Mouse (Mus musculus): ENCODE measurements around the gene Phox2b. TPM values are rescaled to one million over a fixed set of nuclear protein-coding genes. Genes with fewer than 3 reads are reported as not detected.

The Phox2b gene
- total RNA-seq (2021) = not detected
- long read RNA-seq, experiment 1 = 0 reads
- long read RNA-seq, experiment 2 = 0 reads

DNA sequence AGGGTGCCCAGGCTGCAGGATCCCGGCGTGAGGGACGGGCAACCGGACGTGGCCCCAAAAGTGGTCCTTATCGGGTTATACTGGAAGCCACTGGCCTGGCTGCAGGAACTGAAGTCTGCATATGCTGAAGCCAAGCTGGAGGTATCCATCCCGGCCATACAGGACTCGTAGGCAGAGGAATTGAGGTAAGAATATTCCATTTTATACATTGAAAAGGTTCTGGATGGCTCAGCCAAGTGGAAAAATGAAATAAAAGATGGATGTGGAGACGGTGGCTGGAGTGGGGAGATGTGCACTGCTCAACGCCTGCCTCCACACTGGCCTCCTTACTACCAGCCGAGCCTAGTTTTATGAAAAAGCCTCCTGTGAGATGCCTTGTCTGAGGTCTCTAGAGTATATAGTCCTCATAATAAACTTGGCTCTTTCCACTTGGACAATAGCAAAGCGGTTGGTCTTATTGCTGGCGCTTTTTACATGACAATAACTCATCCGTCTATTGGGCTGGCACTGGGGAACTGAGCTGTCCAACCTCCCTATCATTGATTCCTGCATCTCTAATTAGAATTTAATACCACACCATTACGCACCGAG, at the start of gene Phox2b:
Phox2b (minus strand) TSS at position 569 of the 591 bp plus-strand sequence.
- DNase-seq (ENCODE audit: low spot score in 2 of 2) = peak in 1 of 2 experiments; percentile 2

DNA sequence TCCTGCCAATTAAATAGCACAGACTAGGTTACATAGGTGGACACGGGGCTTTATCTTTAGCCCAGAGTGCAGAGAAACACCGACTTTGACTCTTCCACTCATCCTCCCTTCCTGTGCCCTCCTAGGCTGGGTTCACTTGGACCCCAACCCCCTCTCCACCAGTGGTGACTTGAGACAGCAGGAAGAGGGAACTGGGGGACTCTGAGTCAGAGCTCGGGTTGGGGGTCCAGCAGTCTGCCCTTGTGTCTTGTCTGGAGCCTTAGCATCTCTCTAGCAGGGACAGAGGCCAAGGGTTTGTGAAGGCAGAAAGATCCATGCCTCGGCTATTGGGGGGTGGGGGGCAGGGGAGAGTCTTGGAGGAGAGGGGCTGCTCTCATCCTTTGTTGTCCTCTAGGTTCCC, 43.5 kb upstream of the Phox2b start:
- no peak for DNase-seq (ENCODE audit: low spot score in 2 of 2)

DNA sequence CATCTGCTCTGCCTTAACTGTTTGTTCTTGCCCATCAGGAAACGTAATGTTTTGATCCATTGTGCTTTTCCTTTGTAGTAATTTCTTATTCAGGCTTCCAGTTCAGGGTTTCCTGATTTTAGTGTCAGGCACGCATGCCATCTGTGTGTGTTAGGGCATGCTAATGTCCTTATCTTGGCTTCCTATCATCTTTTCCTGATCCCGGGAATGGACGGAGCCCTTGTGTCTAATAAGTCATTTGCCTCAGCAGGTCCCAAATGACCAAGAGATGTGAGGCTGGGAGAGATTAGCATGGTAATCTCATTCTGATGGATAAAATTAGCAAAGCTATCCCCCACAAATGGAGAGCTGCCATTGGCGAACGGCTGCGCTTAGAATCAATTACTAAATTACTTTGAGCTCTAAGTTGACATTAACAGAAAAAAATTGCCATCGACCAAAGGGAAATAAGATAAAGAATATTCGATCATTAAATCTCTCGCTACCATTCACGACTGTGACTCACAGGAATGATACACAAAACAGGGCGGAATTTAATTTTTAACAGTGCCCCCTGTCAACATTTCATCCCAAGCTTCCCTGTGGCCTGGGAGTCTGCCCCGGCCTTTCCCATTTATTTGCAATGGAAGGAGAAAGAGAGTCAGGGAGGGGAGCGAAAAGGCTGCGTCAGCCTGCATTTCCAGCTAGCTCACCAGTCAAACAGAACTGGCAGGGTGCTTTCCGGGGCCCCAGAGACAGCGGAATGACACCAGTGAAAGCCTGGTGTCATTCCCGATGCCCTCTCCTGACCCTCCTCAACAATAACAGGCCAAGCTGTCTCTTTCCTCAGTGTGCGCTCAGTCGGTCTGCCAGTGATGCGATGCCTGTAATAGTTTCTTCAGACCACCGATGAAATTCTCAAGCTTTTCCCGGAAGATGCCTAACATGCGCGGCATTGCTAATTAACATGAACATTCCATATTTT, 40.2 kb upstream of the Phox2b start:
- DNase-seq (ENCODE audit: low spot score in 2 of 2) = no peak

DNA sequence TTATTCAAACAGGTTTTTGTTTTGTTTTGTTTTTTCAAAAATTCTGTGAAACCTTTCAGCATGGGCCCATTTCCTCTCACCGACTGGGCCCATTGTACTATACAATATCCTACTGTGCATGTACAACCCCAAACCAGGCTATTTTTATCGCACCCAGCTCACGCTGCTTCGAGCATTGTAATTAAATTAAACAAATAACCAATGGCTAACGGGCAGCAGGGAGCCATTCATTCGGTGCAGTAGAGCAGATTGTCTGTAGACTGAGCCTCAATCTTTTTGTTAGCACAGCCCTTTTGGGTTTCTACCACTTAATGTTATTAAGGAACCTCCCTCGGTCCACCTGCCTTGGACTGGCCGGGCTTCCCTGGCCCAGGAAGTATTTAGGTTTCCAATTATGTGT, 39.5 kb upstream of the Phox2b start:
- DNase-seq (ENCODE audit: low spot score in 2 of 2) = no peak

DNA sequence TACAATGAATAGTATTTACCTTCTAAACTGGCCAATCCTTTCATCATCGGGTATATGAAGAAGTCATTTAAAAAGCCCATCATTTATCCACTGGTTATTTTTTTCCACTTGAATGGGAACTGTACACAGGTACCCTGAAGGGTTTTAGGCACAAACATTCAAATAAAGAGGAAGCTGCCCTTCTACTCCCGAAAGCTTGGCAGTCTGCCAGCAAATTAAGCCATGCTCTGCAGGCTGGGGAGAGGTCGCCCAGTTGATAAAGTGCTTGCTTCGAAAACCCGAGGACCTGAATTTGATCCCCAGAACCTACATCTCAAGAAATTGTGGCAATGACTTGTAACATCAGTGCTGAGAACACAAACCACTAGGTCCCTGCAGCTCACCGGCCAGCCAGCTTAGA, 35.6 kb upstream of the Phox2b start:
- no peak for DNase-seq (ENCODE audit: low spot score in 2 of 2)

DNA sequence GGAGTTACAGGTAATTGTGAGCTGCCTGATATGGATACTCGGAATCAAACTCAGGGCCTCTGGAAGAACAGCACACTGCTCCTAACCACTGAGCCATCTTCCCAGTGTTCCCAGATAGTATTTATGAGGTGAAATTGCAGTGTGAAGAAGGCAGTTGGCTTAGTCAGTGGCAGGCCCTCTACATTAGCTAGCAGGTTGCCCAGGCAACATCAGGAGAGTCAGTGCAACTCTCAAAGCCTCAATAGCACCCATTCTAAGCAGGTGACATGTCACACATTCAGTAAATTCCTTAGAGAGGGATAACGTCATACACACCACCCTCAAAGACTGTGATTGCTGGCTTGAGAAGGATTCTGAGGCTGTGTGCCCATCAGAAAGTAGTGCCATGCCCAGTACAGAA, 32.6 kb upstream of the Phox2b start:
- no peak for DNase-seq (ENCODE audit: low spot score in 2 of 2)

DNA sequence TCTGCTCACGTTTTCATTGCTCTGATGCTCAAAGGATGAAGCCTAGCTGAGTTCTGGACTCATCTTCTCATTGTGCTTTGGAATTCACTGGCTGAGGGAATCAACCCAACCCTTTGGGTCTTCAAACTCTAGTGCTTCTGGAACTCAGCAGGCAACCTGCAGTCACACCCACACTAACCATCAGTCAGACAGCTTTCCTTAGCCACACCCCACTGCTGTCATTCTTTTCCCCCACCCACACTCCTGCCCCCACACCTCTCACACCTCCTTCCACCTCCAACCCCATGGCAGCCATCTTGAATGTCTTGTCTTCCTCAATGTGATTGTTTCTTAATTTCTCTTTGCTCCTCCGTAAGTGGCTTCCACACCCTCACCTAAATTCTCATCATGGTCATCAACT, 7.2 kb upstream of the Phox2b start:
- no peak for DNase-seq (ENCODE audit: low spot score in 2 of 2)

DNA sequence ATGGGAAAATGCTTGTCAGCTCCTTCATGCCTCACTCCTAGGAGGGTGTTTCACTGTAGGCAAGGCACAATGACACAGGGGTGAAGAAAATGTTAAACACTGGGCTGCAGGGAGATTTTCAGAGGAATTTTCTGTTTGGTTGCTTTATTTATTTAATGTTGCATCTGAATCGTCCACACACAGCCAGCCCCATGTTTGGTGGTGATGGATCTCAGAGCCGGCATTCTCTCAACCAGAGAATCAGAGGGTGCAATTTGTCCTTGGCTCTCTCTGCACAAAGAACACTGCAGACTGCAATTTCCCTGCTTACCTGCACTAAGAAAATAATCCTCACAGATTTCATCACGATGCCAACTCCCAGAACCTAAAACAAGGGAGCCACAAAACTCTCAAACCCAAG, 3.9 kb upstream of the Phox2b start:
- DNase-seq (ENCODE audit: low spot score in 2 of 2) = no peak

DNA sequence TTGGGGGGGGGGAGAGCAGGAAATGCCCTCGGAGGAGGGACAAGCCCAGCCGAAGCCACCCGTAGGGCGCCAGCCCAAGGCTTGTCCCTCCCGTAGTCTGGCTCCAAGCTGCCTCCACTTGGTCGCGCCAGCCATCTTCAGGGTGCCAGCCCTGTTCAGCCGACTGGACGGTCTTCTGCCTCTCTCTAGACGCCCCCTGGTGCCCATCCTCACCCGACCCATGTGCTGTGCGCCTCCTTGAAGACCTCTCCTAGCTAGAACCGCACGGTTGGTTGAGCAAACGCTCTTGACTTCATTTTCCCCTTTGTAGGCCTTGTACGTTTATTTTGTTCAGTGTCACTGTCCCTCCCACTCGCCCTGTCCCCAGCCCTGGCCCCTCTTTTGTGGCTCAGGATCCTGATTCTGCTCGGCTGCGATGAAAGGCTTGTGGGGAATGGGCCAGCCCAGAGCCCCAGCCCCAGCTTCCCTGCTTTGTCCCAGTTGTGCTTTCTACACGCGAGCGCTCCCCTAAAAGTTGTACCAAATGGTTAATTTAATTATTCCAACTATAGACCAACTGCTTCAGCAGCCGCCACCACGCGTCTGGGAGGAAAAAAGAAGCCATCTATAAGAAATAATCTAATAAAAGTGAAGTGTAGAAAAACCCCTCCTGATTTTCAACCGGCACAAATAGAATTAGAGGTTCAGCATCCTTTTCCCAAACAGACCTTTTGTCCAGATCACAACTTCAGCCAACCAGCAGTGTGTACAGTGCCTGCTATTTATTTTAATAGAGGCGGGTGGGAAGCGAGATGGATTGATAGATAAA, 2.9 kb upstream of the Phox2b start:
- DNase-seq (ENCODE audit: low spot score in 2 of 2) = peak in 1 of 2 experiments; percentile 1

DNA sequence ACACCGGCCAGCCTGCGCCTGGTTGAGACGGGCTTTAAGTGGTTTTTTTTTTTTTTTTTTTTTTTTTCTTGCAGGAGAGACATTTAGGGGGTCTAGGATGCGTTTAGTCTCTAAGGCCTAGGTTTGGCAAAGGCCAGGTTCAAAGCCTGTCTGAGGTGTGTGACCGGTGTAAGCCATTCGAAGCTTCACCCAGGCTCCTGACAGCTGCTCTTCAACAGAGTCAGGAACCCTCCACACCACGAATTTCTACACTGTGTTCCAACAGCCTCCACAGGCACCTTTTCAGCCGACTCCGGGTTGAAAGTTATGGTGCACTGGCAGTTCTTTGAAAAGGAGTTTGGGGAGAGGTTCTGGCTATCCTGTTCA, 2.3 kb upstream of the Phox2b start:
- no peak for DNase-seq (ENCODE audit: low spot score in 2 of 2)

DNA sequence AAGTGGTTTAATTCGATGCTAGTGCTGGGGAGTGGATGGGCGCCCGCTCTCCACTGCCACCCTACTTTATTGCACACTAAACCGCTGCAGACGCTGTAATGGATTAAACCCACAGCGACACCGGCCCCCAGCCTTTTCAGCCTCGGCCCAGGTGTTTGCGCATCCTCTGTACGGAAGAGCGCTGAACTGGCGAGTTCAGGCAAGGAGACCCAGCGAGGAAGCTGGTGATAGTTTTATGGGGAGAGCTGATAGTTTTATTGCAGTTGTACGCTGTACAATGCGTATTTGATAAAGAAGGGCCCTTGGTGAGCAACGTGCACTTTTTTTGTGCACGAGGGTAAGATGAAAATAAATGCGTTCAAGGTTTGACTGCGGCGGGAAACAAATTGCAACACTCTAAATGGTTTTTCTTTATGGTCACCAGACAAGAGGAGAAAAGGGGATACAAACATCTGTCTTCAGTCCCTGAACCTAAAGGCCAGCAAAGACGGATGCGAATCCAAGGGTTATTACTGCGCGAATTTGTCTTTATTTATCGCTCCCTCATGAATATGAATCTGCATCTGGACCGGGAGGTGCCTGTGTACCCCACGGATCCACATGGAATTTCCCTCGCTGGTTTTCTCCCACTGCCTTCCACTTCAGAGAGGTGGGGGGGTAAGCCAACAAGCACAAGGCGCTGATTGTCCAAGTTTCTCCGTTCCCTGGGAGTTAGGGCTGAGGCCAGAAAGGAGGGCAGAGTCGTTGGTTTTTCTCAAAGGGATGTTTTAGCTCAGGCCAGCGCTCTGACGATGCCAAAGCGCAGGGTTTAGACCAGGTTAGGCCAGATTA, 1.7 kb upstream of the Phox2b start:
- peak in 1 of 2 experiments; percentile 1 for DNase-seq (ENCODE audit: low spot score in 2 of 2)

DNA sequence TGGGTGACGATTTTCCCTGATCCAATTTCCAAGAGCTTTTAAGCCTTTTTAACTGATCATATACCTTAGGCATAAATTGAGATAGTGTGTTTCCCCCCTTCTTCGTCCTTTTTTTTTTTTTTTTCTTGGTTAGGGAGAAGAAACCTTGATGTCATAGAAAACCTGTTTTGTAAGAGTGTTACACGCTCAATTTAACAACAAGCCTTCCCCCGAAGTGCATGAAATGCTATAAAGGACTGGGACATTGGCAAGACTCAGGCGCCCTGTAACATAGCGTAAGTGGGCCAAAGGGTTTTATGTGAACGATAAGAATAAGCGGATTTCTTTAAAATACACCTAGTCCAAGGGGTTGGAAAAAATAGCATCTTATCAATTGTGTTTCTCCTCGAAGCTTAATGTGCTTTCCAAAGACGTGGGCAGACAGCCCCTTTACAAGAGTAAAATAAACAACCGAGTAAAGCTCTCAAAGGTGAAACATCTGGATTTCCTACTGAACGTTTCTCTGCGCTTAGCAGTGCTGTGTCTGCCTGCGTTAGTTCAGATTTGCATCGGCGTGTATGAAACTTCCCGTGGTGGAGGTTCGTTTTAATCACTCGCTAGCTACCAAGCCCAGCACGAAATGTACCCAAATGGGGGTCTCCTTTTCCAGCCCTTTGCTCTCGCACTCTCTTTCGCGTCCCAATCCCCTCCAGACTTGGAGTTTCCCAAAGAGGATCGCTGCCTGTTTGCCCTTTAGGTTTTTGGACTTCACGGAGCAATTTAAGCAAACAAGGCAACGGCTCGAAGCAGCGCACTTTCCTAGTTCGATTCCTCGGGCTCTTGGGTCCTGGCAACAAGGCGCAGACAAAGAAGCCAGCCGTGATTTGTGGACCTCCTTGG, 531 bp upstream of the Phox2b start:
- peak in 1 of 2 experiments; percentile 11 for DNase-seq (ENCODE audit: low spot score in 2 of 2)

DNA sequence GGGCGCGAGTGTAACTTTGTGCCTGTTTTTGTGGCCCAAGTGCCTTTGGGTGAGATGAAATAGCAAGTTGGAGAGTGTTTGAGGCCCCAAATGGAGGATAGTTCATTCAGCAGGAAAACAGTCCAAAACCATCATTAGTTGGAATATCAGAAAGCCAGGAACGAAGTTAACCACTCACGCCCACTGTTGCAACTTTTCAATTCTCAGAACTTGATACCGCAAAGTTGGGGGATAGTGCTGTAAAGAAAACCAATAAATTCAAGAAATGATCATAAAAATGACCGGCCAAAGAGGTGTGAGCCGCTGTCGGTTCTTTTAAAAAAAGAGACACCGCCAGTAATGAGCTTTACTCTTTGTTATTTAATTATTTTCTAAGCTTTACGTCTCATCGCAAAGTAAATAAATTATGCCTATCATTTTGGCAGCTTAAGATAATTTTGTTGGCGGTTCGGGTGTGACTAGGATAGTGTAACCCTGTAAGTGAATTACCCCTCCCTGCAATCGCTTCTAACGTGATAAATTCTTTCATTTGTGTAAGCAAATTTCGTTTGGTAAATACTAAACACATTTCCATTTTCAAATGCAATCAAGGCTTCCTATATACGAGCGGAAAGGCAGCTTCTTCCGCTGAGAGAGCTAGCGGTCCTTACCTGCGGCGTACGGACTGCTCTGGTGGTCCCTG, 909 bp downstream of the Phox2b start:
- DNase-seq (ENCODE audit: low spot score in 2 of 2) = peak in 1 of 2 experiments; percentile 2

DNA sequence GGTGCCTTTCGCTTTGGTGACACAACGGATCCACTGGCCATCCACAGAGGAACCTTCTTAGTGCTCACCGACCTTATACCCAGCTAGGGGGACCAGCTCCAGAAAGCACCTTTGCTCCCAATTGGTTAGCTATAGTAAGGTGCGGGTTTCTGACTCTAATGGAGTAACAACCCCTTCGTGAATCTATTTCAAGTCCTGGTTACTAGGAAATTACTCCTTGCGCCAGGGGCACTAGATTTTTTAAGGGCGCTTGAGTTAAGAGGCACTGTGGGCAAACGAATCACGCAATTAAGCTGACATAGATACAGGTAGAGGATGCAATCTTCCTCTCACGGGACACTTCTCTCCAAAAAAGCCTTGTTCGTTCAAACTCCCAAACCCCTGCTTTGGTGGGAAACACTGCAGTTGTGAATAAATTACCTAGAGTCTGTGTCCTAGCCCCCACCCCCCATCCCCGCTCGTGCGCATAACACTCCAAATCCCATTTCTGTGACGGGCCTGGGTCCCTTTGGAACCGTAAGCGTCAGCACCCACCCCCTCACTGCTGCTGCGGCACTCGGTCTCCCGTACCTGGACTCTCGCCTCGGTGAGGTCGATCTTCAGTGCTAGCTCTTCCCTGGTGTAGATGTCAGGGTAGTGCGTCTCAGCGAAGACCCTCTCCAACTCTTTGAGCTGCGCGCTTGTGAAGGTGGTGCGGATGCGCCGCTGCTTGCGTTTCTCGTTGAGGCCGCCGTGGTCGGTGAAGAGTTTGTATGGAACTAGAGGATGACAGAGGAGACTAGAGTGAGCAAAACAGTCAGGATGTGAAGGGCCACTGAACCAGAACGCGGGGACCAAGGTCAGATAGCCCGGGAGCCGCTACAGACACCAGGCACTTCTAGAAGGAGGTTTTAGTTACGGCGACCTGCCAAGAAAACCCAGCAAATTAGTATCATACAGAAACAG, 1.7 kb downstream of the Phox2b start:
- peak in 1 of 2 experiments; percentile 1 for DNase-seq (ENCODE audit: low spot score in 2 of 2)

DNA sequence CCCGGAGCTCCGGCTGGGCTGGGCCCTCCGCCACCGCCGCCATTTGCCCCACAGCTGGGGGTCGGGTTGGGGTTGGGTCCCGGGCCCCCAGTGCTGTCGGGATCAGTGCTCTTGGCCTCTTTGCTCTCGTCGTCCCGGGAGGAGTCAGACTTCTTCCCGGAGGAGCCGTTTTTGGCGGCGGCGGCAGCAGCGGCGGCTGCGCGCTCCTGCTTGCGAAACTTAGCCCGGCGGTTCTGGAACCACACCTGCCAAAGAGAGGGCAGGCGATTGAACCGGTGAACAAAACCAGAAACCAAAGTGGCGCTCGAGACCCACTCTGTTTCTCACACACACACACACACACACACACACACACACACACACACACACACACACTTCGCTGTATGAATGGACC, 2.7 kb downstream of the Phox2b start:
- DNase-seq (ENCODE audit: low spot score in 2 of 2) = peak in 1 of 2 experiments; percentile 2

DNA sequence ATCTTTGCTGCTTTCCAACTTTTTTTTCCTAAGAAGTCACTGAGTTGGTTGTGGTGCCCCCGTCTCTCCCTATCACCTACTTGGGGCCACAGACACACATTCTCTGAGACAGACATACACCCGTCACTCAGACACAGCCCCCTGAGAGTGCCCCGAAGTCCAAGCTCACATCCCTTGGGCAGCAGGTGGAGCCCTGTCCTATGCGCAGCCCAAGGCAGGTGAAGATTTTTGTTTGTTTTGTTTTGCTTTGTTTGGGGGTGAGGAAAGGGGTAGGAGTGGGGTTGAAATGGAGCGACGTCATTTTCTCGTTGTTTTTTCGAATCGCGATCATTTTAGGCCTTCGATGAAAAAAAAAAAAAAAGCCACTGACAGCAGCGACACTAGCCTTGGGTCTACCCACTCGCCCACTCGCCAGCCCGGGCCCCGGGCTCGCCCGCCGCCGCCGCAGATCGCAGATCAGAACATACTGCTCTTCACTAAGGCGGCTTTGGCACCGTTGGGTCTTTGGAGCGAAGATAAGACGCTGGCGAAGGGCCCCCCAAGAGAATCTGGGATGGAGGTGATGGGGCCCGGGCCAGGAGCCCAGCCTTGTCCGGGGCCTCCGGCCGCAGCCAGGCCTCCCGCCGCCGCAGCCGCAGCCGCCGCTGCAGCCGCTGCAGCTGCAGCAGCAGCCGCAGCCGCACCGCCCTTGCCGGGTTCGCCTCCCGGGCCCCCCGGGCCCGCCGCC, 3.3 kb downstream of the Phox2b start:
- DNase-seq (ENCODE audit: low spot score in 2 of 2) = peak in 1 of 2 experiments; percentile 1

DNA sequence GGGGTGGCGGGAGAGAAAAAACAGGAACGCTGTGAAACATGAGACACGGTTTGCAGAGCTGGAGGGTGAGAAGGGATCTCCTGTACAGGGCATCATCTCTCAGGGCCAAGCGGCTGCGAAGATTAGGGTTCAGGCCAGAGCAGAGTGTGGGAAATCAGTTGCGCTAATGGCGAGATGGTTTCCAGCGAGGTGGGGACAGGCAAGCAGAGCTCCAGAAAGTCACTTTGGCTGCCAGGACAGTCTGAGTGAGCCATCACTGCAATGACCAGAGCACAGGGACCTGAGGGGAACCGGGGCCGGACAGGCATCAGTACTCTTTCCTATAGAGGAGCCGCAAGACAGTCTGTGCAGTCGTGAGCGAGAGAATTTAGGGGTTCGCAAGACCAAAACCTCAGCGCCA, 3.9 kb downstream of the Phox2b start:
- peak in 1 of 2 experiments; percentile 4 for DNase-seq (ENCODE audit: low spot score in 2 of 2)
